Mouse (Mus musculus) right cerebral cortex, adult 18-20 months (tissue): ENCODE results near the gene Exoc2.

ENCODE experiments used
- DNase-seq: peaks from one replicate; pipeline ENCODE4 v3.0.0; 2022; ENCODE audit warnings: mixed read lengths

Exoc2 gene

DNA sequence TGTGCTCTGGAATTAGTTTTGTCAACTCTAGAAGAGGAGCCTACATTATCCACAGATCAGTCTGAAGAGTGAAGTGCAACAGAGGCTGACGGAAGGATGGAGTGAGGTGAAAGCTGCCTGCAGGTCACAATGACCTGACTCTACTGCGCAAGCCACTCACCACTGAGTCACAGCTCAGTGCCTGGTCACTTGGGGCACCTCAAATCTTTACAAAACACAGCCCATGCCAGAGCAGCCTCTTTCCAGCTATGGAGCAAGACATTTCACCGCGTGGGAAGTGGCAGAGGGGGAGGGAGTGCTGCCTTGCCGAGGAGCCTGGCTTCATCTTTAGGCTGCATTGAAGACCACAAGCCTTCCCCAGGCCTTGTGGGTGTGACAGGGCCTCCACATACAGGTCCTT lies 159.6 kb downstream of the Exoc2 start:
- DNase-seq, result no peak

DNA sequence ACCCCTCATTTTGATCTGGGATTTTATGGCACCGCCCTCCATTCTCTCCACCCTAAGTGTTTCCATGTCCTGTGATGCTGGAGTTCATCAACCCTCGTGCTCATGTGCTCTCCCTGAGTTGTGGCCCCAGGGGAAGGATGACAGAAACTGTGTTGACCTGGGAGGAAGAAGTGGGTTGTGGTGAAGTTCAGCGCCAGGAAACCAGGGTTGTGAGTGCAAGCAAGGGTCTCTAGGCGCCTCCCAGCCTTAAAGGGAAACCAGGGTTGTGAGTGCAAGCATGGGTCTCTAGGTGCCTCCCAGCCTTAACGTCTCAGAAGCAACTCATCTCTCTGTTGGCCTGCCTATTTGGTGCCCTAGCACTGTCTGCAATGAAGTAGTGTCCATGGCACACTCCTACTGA lies 160.4 kb downstream of the Exoc2 start:
- no peak for DNase-seq

GRCm38 (mm10) chr13:30809240-30809639 lies 164.7 kb downstream of the Exoc2 start:
- no peak for DNase-seq

GRCm38 (mm10) chr13:30802336-30802955 lies 171.4 kb downstream of the Exoc2 start:
- no peak for DNase-seq

GRCm38 (mm10) chr13:30801886-30802285 lies 172.0 kb downstream of the Exoc2 start:
- no peak for DNase-seq

- no peak for DNase-seq
Measured at GRCm38 (mm10) chr13:30795960-30796359, 177.9 kb downstream of the Exoc2 start.

DNA sequence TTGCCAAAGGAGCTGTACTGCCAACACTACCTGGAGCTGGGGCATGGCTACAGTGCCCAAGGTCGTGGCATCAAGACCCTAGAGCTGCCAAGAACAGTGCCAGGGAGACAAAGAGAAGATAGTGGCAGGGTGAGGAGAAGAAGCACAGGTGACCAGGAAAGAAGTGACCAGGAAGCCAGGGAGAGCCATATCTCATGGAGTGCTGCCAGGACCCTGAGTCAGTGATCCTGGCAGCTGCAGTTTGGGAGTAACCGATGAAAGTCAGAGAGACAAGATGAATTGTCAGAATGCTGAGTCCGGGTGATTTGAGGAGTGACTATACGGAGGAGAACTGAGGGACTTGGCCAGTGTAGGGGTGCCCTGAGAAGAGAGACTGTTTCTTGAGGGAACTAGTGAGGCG lies 180.3 kb downstream of the Exoc2 start:
- no peak for DNase-seq

DNA sequence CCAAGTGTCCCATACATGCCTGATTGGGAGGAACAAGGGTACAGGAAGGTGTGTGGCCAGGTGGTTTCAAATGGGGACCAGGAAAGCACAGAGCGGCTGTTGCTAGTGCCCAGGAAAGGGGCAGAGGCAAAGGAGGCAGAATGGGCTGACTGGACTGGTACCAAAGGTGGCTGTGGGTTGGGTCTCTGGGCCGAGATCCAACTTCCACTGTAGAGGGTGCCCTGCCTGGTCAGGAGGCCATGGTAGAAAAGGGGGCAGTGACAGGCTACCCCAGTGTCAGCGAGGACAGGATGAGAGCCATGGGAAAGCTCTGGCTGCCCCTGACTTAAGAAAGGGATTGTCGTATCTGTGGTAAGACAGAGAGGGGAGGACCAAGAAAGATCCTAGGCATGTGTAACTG lies 180.7 kb downstream of the Exoc2 start:
- no peak for DNase-seq

- DNase-seq, result no peak
Measured at GRCm38 (mm10) chr13:30792741-30793140, 181.2 kb downstream of the Exoc2 start.

DNA sequence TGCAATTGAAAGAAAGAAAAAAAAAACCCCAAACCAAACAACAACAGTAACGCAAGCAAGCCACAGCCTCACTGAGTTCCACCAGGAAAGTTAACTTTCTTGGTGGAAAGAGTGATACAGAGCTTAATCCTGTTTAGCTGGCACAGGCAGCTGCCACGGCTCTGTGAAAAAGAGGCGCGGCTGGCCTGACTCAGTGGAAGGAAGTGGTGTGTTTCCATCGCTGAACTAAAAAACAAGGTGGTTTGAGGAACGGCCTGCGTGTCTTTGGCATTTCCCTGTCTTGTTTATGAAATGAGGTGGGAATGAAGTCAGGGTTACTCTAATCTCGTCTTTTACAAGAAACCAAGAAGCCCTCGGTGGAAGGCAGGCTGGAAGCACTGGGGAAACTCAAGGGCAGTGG lies 181.6 kb downstream of the Exoc2 start:
- no peak for DNase-seq

GRCm38 (mm10) chr13:30790016-30790415 lies 183.9 kb downstream of the Exoc2 start:
- DNase-seq, result no peak

- no peak for DNase-seq
Measured at GRCm38 (mm10) chr13:30788421-30788820, 185.5 kb downstream of the Exoc2 start.

- no peak for DNase-seq
Measured at GRCm38 (mm10) chr13:30787960-30788359, 185.9 kb downstream of the Exoc2 start.

DNA sequence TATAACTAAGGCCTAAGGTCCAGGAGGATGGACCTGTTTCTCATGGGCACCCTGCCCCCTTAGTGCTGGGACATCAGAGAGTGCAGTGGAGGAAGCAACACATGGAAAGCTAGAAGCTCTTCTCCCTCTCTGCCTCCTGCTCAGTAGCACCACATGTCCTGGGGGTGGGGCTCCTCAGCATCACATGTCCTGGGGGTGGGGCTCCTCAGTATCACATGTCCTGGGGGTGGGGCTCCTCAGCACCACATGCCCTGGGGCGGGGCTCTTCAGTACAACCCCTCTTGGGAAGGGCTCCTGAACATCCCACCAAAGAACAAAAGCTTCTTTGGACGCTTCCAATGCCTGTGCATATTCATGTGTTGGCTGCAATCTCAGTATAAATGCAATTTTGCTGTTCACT lies 186.3 kb downstream of the Exoc2 start:
- no peak for DNase-seq

GRCm38 (mm10) chr13:30787036-30787320 lies 186.9 kb downstream of the Exoc2 start:
- DNase-seq, result no peak

GRCm38 (mm10) chr13:30786235-30787035 lies 187.5 kb downstream of the Exoc2 start:
- DNase-seq, result peak; percentile 91

GRCm38 (mm10) chr13:30785423-30786040 lies 188.4 kb downstream of the Exoc2 start:
- no peak for DNase-seq

GRCm38 (mm10) chr13:30782419-30782818 lies 191.5 kb downstream of the Exoc2 start:
- DNase-seq, result no peak

DNA sequence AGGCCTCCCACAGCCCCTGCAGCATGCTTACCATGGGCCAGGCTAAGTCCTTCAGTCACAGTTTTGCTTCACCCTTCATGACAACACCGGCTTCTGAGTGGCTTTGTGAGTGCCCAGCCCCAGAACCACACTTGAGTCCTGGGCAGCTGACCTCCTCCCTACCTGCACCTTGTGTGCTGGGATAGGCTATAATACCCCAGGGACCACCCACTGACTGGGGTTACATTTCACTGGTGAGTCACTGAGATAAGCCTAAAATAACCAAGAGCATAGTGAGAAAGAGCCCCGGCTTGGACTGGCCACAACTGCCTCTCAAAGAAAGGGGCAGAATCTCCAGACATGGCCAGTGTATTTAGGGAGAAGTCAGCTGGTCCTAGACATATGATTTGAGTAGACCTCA lies 192.0 kb downstream of the Exoc2 start:
- no peak for DNase-seq

GRCm38 (mm10) chr13:30777678-30778179 lies 196.2 kb downstream of the Exoc2 start:
- no peak for DNase-seq

GRCm38 (mm10) chr13:30776021-30776420 lies 197.9 kb downstream of the Exoc2 start:
- no peak for DNase-seq

GRCm38 (mm10) chr13:30767477-30768127 lies 206.3 kb downstream of the Exoc2 start:
- no peak for DNase-seq

GRCm38 (mm10) chr13:30766636-30767476 lies 207.0 kb downstream of the Exoc2 start:
- no peak for DNase-seq
